Mouse (Mus musculus) cerebellum, adult 2 months (tissue): ENCODE results near the gene Rdh16f1. TPM values are rescaled to one million over a fixed set of nuclear protein-coding genes. Genes with fewer than 3 reads are reported as not detected.
"Not testable (repeated sequence)": the region's sequence is repeated elsewhere in the genome, so short reads cannot be mapped to it uniquely, and the experiment has no call there.

Experiments
- DNase-seq, 2 experiments: peaks; one replicate each; pipeline ENCODE4 v3.0.0; 2021
- H3K27ac ChIP-seq: fragments of 200-500 bp; 2 replicates; pipeline ENCODE4 v1.5.1; 2012; ENCODE audit warnings: low read length, control low read depth, inconsistent platforms; ENCODE audit not compliant: insufficient read depth
- H3K27me3 ChIP-seq: fragments of 200-500 bp; 2 replicates; pipeline ENCODE4 v1.6.1; 2012; ENCODE audit warnings: inconsistent platforms, mild to moderate bottlenecking, low read length, moderate library complexity; ENCODE audit not compliant: control insufficient read depth, insufficient read depth
- H3K4me1 ChIP-seq: fragments of 200-500 bp; 2 replicates; pipeline ENCODE4 v1.6.1; 2011; ENCODE audit warnings: low read length; ENCODE audit not compliant: control insufficient read depth, insufficient read depth
- H3K4me3 ChIP-seq: fragments of 200-500 bp; replicated peaks from 2 replicates; pipeline ENCODE3; 2011; ENCODE audit warnings: mild to moderate bottlenecking, low read depth, low read length, control low read depth; ENCODE audit not compliant: insufficient read depth
- CTCF ChIP-seq: fragments of 200-500 bp; IDR thresholded peaks from 2 replicates; pipeline ENCODE4 v1.5.1; 2011; ENCODE audit warnings: low read depth, mild to moderate bottlenecking, control low read depth, low read length, moderate library complexity, borderline replicate concordance; ENCODE audit not compliant: insufficient read depth
- POLR2A ChIP-seq: fragments of 200-500 bp; IDR thresholded peaks from 2 replicates; pipeline ENCODE4 v1.6.1; 2011; ENCODE audit warnings: low read length, control low read depth, borderline replicate concordance; ENCODE audit not compliant: insufficient read depth
- WGBS: fragments of 180-500 bp; shearing (Covaris S2); methylation state at CpG from one replicate; pipeline ENCODE4 v1.1.7; 2018; 5-methylcytosine and 5-hydroxymethylcytosine counted together
- polyA plus RNA-seq: library from polyadenylated mRNA; depleted of rRNA; stranded (reverse); fragments of >200 nt; gene quantifications from 2 replicates; pipeline ENCODE4 v1.2.3, GENCODE M21; 2012

The Rdh16f1 gene
- polyA plus RNA-seq, 1 experiment, result 0.05 TPM

GRCm38 (mm10) chr10:127754566-127755166 lies 4.9 kb upstream of the Rdh16f1 start:
- Histone ChIP-seq H3K4me3 (no peak overlapping the region), H3K27me3 (no peaks in the 10 kb centered on the region), H3K4me1 (no peaks in the 10 kb centered on the region), H3K27ac (no peak overlapping the region)
- TF ChIP-seq POLR2A, result no peak
- TF ChIP-seq CTCF, result no peak
- DNase-seq, result no peak
- WGBS, result 47% methylated on average over 6 of the region's 6 CpGs

- no peaks in the 10 kb centered on the region for H3K4me1 ChIP-seq
- no peak for DNase-seq
- H3K27me3 ChIP-seq, result no peaks in the 10 kb centered on the region
- WGBS, result 45% methylated on average over 3 of the region's 3 CpGs
- no peak overlapping the region for H3K4me3 ChIP-seq
- H3K27ac ChIP-seq, result no peak overlapping the region
- TF ChIP-seq CTCF (no peak), POLR2A (no peak)
Observed at GRCm38 (mm10) chr10:127755246-127755645, 4.3 kb upstream of the Rdh16f1 start.

- no peak overlapping the region for H3K4me3 ChIP-seq
- DNase-seq, result no peak
- TF ChIP-seq POLR2A (no peak), CTCF (no peak)
- 61% methylated on average over 18 of the region's 18 CpGs for WGBS
- H3K4me1 ChIP-seq, result no peaks in the 10 kb centered on the region
- H3K27ac ChIP-seq, result no peak overlapping the region
- H3K27me3 ChIP-seq, result no peaks in the 10 kb centered on the region
Observed at GRCm38 (mm10) chr10:127755770-127756468, 3.7 kb upstream of the Rdh16f1 start.

GRCm38 (mm10) chr10:127762926-127763325 lies 3.3 kb downstream of the Rdh16f1 start:
- not testable (repeated sequence) for H3K4me1 ChIP-seq, H3K4me3 ChIP-seq, H3K27me3 ChIP-seq, H3K27ac ChIP-seq, DNase-seq
- 94% methylated on average over 10 of the region's 10 CpGs for WGBS

- DNase-seq, result peak in 1 of 2 experiments; percentile 59
- Histone ChIP-seq H3K4me3 (no peak overlapping the region), H3K27me3 (no peaks in the 10 kb centered on the region), H3K4me1 (peaks cover 9% of the 10 kb centered on the region), H3K27ac (no peak overlapping the region)
- no peak for TF ChIP-seq CTCF
- no peak for TF ChIP-seq POLR2A
- WGBS, result 15% methylated on average over 12 of the region's 12 CpGs
Observed at GRCm38 (mm10) chr10:127763914-127764680, 4.5 kb downstream of the Rdh16f1 start.

- Histone ChIP-seq H3K27me3 (no peaks in the 10 kb centered on the region), H3K4me1 (peaks cover 9% of the 10 kb centered on the region), H3K4me3 (no peak overlapping the region), H3K27ac (no peak overlapping the region)
- no peak for DNase-seq
- TF ChIP-seq CTCF, result no peak
- no peak for TF ChIP-seq POLR2A
- WGBS, result 90% methylated on average over 1 of the region's 1 CpGs
Observed at GRCm38 (mm10) chr10:127766564-127766963, 7.0 kb downstream of the Rdh16f1 start.

GRCm38 (mm10) chr10:127776011-127776410 lies 16.4 kb downstream of the Rdh16f1 start, which contains the start of gene Rdh9:
TSS of gene Rdh9 (plus strand) at chr10:127776386.
- DNase-seq, result no peak
- Histone ChIP-seq H3K27ac (no peak within 1 kb of the TSS), H3K4me1 (no peaks in the 10 kb centered on the region), H3K27me3 (no peaks in the 10 kb centered on the region), H3K4me3 (no peak within 1 kb of the TSS)
- TF ChIP-seq POLR2A (no peak), CTCF (no peak)
- 92% methylated on average over 2 of the region's 2 CpGs for WGBS

- not testable (repeated sequence) for DNase-seq, H3K27me3 ChIP-seq, H3K4me3 ChIP-seq, H3K4me1 ChIP-seq, H3K27ac ChIP-seq
- 94% methylated on average over 17 of the region's 17 CpGs for WGBS
Observed at GRCm38 (mm10) chr10:127782321-127782720, 22.7 kb downstream of the Rdh16f1 start.

- H3K27ac ChIP-seq, H3K27me3 ChIP-seq, H3K4me3 ChIP-seq, H3K4me1 ChIP-seq, DNase-seq: not testable (repeated sequence)
- WGBS, result 90% methylated on average over 1 of the region's 1 CpGs
Observed at GRCm38 (mm10) chr10:127785411-127785810, 25.8 kb downstream of the Rdh16f1 start.
